In the genomic region with DNA sequence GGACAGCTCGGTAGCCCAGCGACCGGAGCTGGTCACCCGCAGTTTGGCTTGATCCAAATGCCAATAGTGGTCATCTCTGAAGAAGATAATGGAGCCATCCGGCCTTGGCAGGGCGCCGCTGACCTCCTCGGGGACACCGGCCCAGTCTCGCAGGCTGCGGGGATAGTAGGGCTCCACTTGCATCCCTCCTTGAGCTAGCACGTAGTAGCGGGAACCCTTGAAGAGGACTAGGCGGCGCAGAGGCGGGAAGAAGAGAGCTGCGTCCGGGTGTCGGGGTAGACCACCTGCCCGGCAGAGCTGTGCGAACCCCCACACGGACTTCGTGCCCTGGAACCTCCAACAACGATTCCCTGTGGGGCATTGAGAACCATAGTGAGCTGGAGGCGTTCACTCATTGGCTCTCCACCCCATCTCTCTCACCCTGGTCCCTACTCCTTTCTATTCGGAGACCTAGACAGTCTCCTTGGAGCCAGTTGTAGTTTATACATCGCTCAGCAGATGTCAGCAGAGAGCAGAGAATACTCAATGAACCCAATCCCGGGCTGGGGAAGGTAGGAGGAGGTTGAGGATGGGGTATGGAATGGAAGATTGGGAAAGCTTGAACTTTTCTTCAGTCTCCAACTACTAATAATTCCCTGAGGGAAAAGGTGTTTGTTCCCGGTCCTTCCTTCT, we compare ENCODE assay signal across 9 mouse cellular contexts. TPM values are rescaled to one million over a fixed set of nuclear protein-coding genes. Genes with fewer than 3 reads are reported as not detected.
DNase-seq lines count a peak whose midpoint lies in the region; ATAC-seq and TF ChIP-seq lines count a peak whose summit lies in the region.
"Had no signal": no experiment of that assay in that cellular context is flagged by ENCODE, and none has a peak within 500 bp of the region (broad histone marks: within the 10 kb centered on the region; RNA-seq: fewer than 3 reads in every experiment).

No protein-coding gene starts in this region.

- peak; percentile 55 for DNase-seq in G1E (ENCODE audit: low spot score)
- peak; percentile 32 for DNase-seq in c-Kit-negative CD71-positive TER-119-positive erythroid progenitor cells, embryonic 14.5 days (ENCODE audit: low read depth, low spot score)
- DNase-seq in forebrain, embryonic 10.5 days (ENCODE audit: extremely low spot score, low spot score) = peak; percentile 73
- DNase-seq in heart, postnatal 10 days = peak; percentile 88 to 92
- DNase-seq in kidney, postnatal 36 days = peak; percentile 71 to 89
- DNase-seq in neural tube, embryonic 11.5 days (ENCODE audit: low spot score) = peak; percentile 83
- peak; percentile 62 for DNase-seq in thymus, postnatal 0 days (ENCODE audit: low spot score)

- H3K9ac ChIP-seq in liver, embryonic 15.5 days = no peak overlapping the region
- H3K9ac ChIP-seq in neural tube, embryonic 11.5 days (ENCODE audit: low read length) = no peak overlapping the region

- no peaks in the 10 kb centered on the region for H3K36me3 ChIP-seq in G1E (replicated peaks)
- no peaks in the 10 kb centered on the region for H3K36me3 ChIP-seq in forebrain, embryonic 10.5 days (replicated peaks)
- no peaks in the 10 kb centered on the region for H3K36me3 ChIP-seq in liver, embryonic 15.5 days (replicated peaks)
- no peaks in the 10 kb centered on the region for H3K36me3 ChIP-seq in neural tube, embryonic 11.5 days (ENCODE audit: control insufficient read depth, insufficient read depth, low read length)

- peak; percentile 46 for TF ChIP-seq CTCF in G1E (IDR thresholded peaks at IDR 0.05; ENCODE audit: low read depth, low read length)

- intact Hi-C loops in heart, postnatal 10 days (cut with DNase I) = loop anchor here (1.0 kb wide), 1 partner anchor 30 kb away; no protein-coding TSS in a partner anchor

- ATAC-seq in G1E (ENCODE audit: extremely low read depth, insufficient number of reproducible peaks, low FRiP score, poor library complexity, severe bottlenecking) = no peak
- ATAC-seq in liver, embryonic 15.5 days (ENCODE audit: insufficient read depth) = no peak
- ATAC-seq in neural tube, embryonic 11.5 days (ENCODE audit: insufficient read depth, low FRiP score, low TSS enrichment) = no peak

- peaks cover 15% of the 10 kb centered on the region for H3K4me1 ChIP-seq in G1E (ENCODE audit: insufficient read depth, low read depth, low read length)
- H3K4me1 ChIP-seq in forebrain, embryonic 10.5 days = peaks cover 50% of the 10 kb centered on the region
- H3K4me1 ChIP-seq in liver, embryonic 15.5 days (replicated peaks) = peaks cover 35% of the 10 kb centered on the region
- H3K4me1 ChIP-seq in neural tube, embryonic 11.5 days (ENCODE audit: control insufficient read depth, insufficient read depth, low read length) = no peaks in the 10 kb centered on the region

- H3K4me2 ChIP-seq in liver, embryonic 15.5 days = peak overlapping the region; percentile 44
- peak overlapping the region; percentile 25 for H3K4me2 ChIP-seq in neural tube, embryonic 11.5 days (ENCODE audit: low read depth)

- no peaks in the 10 kb centered on the region for H3K9me3 ChIP-seq in G1E (replicated peaks)
- H3K9me3 ChIP-seq in forebrain, embryonic 10.5 days = 0 out of 2 replicates have a peak, but pooled peaks cover 4% of the 10 kb centered on the region
- H3K9me3 ChIP-seq in liver, embryonic 15.5 days (replicated peaks) = no peaks in the 10 kb centered on the region
- no peaks in the 10 kb centered on the region for H3K9me3 ChIP-seq in neural tube, embryonic 11.5 days (ENCODE audit: control insufficient read depth, low read length)

- WGBS in forebrain, embryonic 10.5 days = 12% methylated on average over 29 of the region's 29 CpGs
- WGBS in liver, embryonic 15.5 days (ENCODE audit: insufficient replicate concordance) = 12% methylated on average over 29 of the region's 29 CpGs
- WGBS in neural tube, embryonic 11.5 days = 17% methylated on average over 29 of the region's 29 CpGs

- no peak overlapping the region for H3K27ac ChIP-seq in forebrain, embryonic 10.5 days
- H3K27ac ChIP-seq in liver, embryonic 15.5 days (replicated peaks) = no peak overlapping the region
- H3K27ac ChIP-seq in neural tube, embryonic 11.5 days (ENCODE audit: low read depth, low read length) = no peak overlapping the region

- H3K27me3 ChIP-seq in G1E (ENCODE audit: insufficient read depth, low read length) = peaks cover 48% of the 10 kb centered on the region
- peaks cover 87% of the 10 kb centered on the region for H3K27me3 ChIP-seq in forebrain, embryonic 10.5 days (ENCODE audit: poor library complexity, severe bottlenecking)
- H3K27me3 ChIP-seq in liver, embryonic 15.5 days = peaks cover 73% of the 10 kb centered on the region
- peaks cover 47% of the 10 kb centered on the region for H3K27me3 ChIP-seq in neural tube, embryonic 11.5 days (ENCODE audit: control insufficient read depth, insufficient read depth, low read length)

- H3K4me3 ChIP-seq in G1E (ENCODE audit: low read depth, low read length) = no peak overlapping the region
- peak overlapping the region; percentile 38 for H3K4me3 ChIP-seq in forebrain, embryonic 10.5 days
- no peak overlapping the region for H3K4me3 ChIP-seq in liver, embryonic 15.5 days (replicated peaks)
- no peak overlapping the region for H3K4me3 ChIP-seq in neural tube, embryonic 11.5 days (ENCODE audit: low read depth, low read length)

RNA-seq across cellular contexts. Expression of a gene that starts 5.3 kb away (rescaled TPM):
- total RNA-seq in G1E (2014; fragmentation: Nextera tagmentation) (not detected in 2 replicates), G1E (2017) (not detected in 2 replicates)
- not detected in 2 replicates for polyA plus RNA-seq in G1E (2012)
- polyA plus RNA-seq in forebrain, embryonic 10.5 days (2016; fragmentation: Nextera tagmentation; extraction: Ambion mirVana) = 0.25 and 0.36 TPM in 2 replicates
- total RNA-seq in heart, postnatal 10 days (2021) = not detected
- 2.3 and 2.7 TPM in 2 replicates for polyA plus RNA-seq in liver, embryonic 15.5 days (2015; fragmentation: Nextera tagmentation; extraction: Ambion mirVana)
- polyA plus RNA-seq in neural tube, embryonic 11.5 days (2014; fragmentation: Nextera tagmentation; extraction: Ambion mirVana) = 0.31 and 0.92 TPM in 2 replicates
- polyA plus RNA-seq in thymus, postnatal 0 days (2015; fragmentation: Nextera tagmentation; extraction: Ambion mirVana) = 2.2 and 2.7 TPM in 2 replicates
- total RNA-seq: gastrocnemius, postnatal 36 days had no signal

RNA-seq across cellular contexts. Expression of a gene that starts 13.5 kb away (rescaled TPM):
- not detected in 2 replicates for total RNA-seq in G1E (2014; fragmentation: Nextera tagmentation)
- 0.05 and 0.06 TPM in 2 replicates for total RNA-seq in G1E (2017)
- polyA plus RNA-seq in G1E (2012) = not detected in 2 replicates
- polyA plus RNA-seq in forebrain, embryonic 10.5 days (2016; fragmentation: Nextera tagmentation; extraction: Ambion mirVana) = 0.07 TPM in 1 of 2 replicates, not detected in the other
- not detected for total RNA-seq in heart, postnatal 10 days (2021)
- not detected in 2 replicates for polyA plus RNA-seq in liver, embryonic 15.5 days (2015; fragmentation: Nextera tagmentation; extraction: Ambion mirVana)
- polyA plus RNA-seq in neural tube, embryonic 11.5 days (2014; fragmentation: Nextera tagmentation; extraction: Ambion mirVana) = 0.08 TPM in 1 of 2 replicates, not detected in the other
- polyA plus RNA-seq in thymus, postnatal 0 days (2015; fragmentation: Nextera tagmentation; extraction: Ambion mirVana) = 0.12 and 0.21 TPM in 2 replicates
- total RNA-seq: gastrocnemius, postnatal 36 days had no signal

RNA-seq across cellular contexts. Expression of a gene that starts 20.1 kb away (rescaled TPM):
- total RNA-seq in G1E (2014; fragmentation: Nextera tagmentation) (not detected in 2 replicates), G1E (2017) (0.06 and 0.11 TPM in 2 replicates)
- polyA plus RNA-seq in G1E (2012) = not detected in 2 replicates
- 0.70 and 1.1 TPM in 2 replicates for polyA plus RNA-seq in forebrain, embryonic 10.5 days (2016; fragmentation: Nextera tagmentation; extraction: Ambion mirVana)
- total RNA-seq in heart, postnatal 10 days (2021) = 1 to 10 TPM; 7.4 to 8.4 TPM
- polyA plus RNA-seq in liver, embryonic 15.5 days (2015; fragmentation: Nextera tagmentation; extraction: Ambion mirVana) = 0.39 and 0.41 TPM in 2 replicates
- polyA plus RNA-seq in neural tube, embryonic 11.5 days (2014; fragmentation: Nextera tagmentation; extraction: Ambion mirVana) = 3.1 and 3.2 TPM in 2 replicates
- 1.4 and 2.3 TPM in 2 replicates for polyA plus RNA-seq in thymus, postnatal 0 days (2015; fragmentation: Nextera tagmentation; extraction: Ambion mirVana)

RNA-seq across cellular contexts. Expression of a gene that starts 30.2 kb away (rescaled TPM):
- total RNA-seq in G1E (2014; fragmentation: Nextera tagmentation) (99.5 and 106 TPM in 2 replicates), G1E (2017) (22.7 and 29.9 TPM in 2 replicates)
- 41.8 and 47.1 TPM in 2 replicates for polyA plus RNA-seq in G1E (2012)
- 14.2 and 14.6 TPM in 2 replicates for polyA plus RNA-seq in forebrain, embryonic 10.5 days (2016; fragmentation: Nextera tagmentation; extraction: Ambion mirVana)
- 10 to 100 TPM; 39.8 to 46.3 TPM for total RNA-seq in heart, postnatal 10 days (2021)
- 3.7 and 3.9 TPM in 2 replicates for polyA plus RNA-seq in liver, embryonic 15.5 days (2015; fragmentation: Nextera tagmentation; extraction: Ambion mirVana)
- polyA plus RNA-seq in neural tube, embryonic 11.5 days (2014; fragmentation: Nextera tagmentation; extraction: Ambion mirVana) = 9.1 TPM in 2 replicates
- 6.9 and 10.2 TPM in 2 replicates for polyA plus RNA-seq in thymus, postnatal 0 days (2015; fragmentation: Nextera tagmentation; extraction: Ambion mirVana)

RNA-seq across cellular contexts. Expression of a gene that starts 33.8 kb away (rescaled TPM):
- not detected in 2 replicates for total RNA-seq in G1E (2014; fragmentation: Nextera tagmentation)
- 0.06 TPM in 1 of 2 replicates, not detected in the other for total RNA-seq in G1E (2017)
- 0.04 and 0.09 TPM in 2 replicates for polyA plus RNA-seq in G1E (2012)
- 2.7 and 3.1 TPM in 2 replicates for polyA plus RNA-seq in forebrain, embryonic 10.5 days (2016; fragmentation: Nextera tagmentation; extraction: Ambion mirVana)
- total RNA-seq in heart, postnatal 10 days (2021) = 10 to 100 TPM; 25.7 to 25.9 TPM
- polyA plus RNA-seq in liver, embryonic 15.5 days (2015; fragmentation: Nextera tagmentation; extraction: Ambion mirVana) = 0.12 and 0.22 TPM in 2 replicates
- 7.0 and 7.2 TPM in 2 replicates for polyA plus RNA-seq in neural tube, embryonic 11.5 days (2014; fragmentation: Nextera tagmentation; extraction: Ambion mirVana)
- polyA plus RNA-seq in thymus, postnatal 0 days (2015; fragmentation: Nextera tagmentation; extraction: Ambion mirVana) = 0.24 and 0.26 TPM in 2 replicates

Comparison
In these comparisons a context has a peak if more than half of its experiments do, and no peak if none do; other contexts are left out.
1. DNase-seq: peak in every context shown above with its lines; median percentile 90 in heart, postnatal 10 days; 83 in neural tube, embryonic 11.5 days; 80 in kidney, postnatal 36 days; 73 in forebrain, embryonic 10.5 days; 62 in thymus, postnatal 0 days; 55 in G1E; 32 in c-Kit-negative CD71-positive TER-119-positive erythroid progenitor cells, embryonic 14.5 days.